Mouse (Mus musculus) hindbrain, embryonic 14.5 days (tissue): ENCODE measurements around the gene Pms1. TPM values are rescaled to one million over a fixed set of nuclear protein-coding genes. Genes with fewer than 3 reads are reported as not detected.

ENCODE experiments used
- ATAC-seq: fragments of 200-750 bp; cut with Nextera tagmentation; 2 replicates; pipeline ENCODE4 v1.8.0; 2017; ENCODE audit warnings: moderate number of reproducible peaks, mild to moderate bottlenecking, moderate TSS enrichment, moderate library complexity; ENCODE audit not compliant: low FRiP score
- DNase-seq: peaks from one replicate; pipeline ENCODE4 v3.0.0-alpha.2; 2015; ENCODE audit warnings: low spot score
- H3K27ac ChIP-seq: fragments of 300-500 bp; sonication (generic); 2 replicates; pipeline ENCODE4 v1.5.1; 2014; ENCODE audit warnings: mild to moderate bottlenecking, moderate library complexity
- H3K27me3 ChIP-seq: fragments of 300-500 bp; sonication (generic); 2 replicates; pipeline ENCODE4 v1.6.1; 2014; ENCODE audit warnings: mild to moderate bottlenecking, low read length, mixed read lengths; ENCODE audit not compliant: control insufficient read depth, insufficient read depth
- H3K36me3 ChIP-seq: fragments of 300-500 bp; sonication (generic); replicated peaks from 2 replicates; pipeline ENCODE4 v1.6.1; 2014; ENCODE audit not compliant: control insufficient read depth, insufficient read depth
- H3K4me1 ChIP-seq: fragments of 300-500 bp; sonication (generic); replicated peaks from 2 replicates; pipeline ENCODE4 v1.6.1; 2014; ENCODE audit warnings: antibody characterized with exemption, low read length, mixed read lengths; ENCODE audit not compliant: control insufficient read depth, insufficient read depth
- H3K4me2 ChIP-seq: fragments of 300-500 bp; sonication (generic); replicated peaks from 2 replicates; pipeline ENCODE4 v1.6.1; 2014; ENCODE audit warnings: mild to moderate bottlenecking, moderate library complexity
- H3K4me3 ChIP-seq: fragments of 300-500 bp; sonication (generic); replicated peaks from 2 replicates; pipeline ENCODE4 v1.5.1; 2014; ENCODE audit warnings: mild to moderate bottlenecking, low read length
- H3K9ac ChIP-seq: fragments of 300-500 bp; sonication (generic); 2 replicates; pipeline ENCODE4 v1.6.1; 2014
- H3K9me3 ChIP-seq: fragments of 300-500 bp; sonication (generic); 2 replicates; pipeline ENCODE4 v1.6.1; 2016; ENCODE audit warnings: low read length; ENCODE audit not compliant: control insufficient read depth
- WGBS: fragments of 180-500 bp; shearing (Covaris S2); extraction: QIAGEN DNeasy Blood & Tissue Kit; methylation state at CpG from one replicate; pipeline ENCODE4 v1.1.7; 2014; 5-methylcytosine and 5-hydroxymethylcytosine counted together
- polyA plus RNA-seq: library from polyadenylated mRNA; unstranded; fragments of >200 nt; fragmentation: Nextera tagmentation; extraction: Ambion mirVana; gene quantifications from 2 replicates; pipeline ENCODE4 v1.2.1, GENCODE M21; 2014

The Pms1 gene
- polyA plus RNA-seq, 1 experiment from 2014 or later: 10.6 TPM

- no peak for ATAC-seq
- Histone ChIP-seq H3K27ac (no peak overlapping the region), H3K36me3 (no peaks in the 10 kb centered on the region), H3K9me3 (no peaks in the 10 kb centered on the region), H3K4me3 (no peak overlapping the region), H3K27me3 (no peaks in the 10 kb centered on the region), H3K9ac (no peak overlapping the region), H3K4me2 (no peak overlapping the region), H3K4me1 (no peaks in the 10 kb centered on the region)
- DNase-seq: no peak
Measured at GRCm38 (mm10) chr1:53210136-53210535, 86.7 kb downstream of the Pms1 start.

DNA sequence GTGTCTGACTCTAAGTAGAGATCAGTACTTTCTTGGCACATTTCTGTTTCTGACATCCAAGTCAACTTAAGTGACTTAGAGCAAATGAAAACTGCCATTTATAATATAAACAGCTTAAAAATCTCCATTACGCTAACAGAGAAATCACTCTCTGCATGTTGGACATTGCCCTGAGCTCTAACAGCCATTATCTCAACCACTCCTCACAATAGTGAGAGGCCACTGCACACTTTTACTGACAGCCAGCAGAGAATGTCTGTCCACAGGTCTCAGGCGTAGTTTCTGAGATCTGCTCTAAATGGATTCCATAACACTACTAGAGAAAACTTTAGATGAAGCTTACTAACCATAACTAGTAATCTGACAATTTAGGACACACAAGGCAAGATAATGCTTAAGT, 92.9 kb downstream of the Pms1 start:
- WGBS: 96% methylated on average over 2 of the region's 2 CpGs
- H3K27me3 ChIP-seq: no peaks in the 10 kb centered on the region
- no peak overlapping the region for H3K4me2 ChIP-seq
- H3K9ac ChIP-seq: no peak overlapping the region
- DNase-seq: no peak
- H3K36me3 ChIP-seq: no peaks in the 10 kb centered on the region
- ATAC-seq: no peak
- no peaks in the 10 kb centered on the region for H3K4me1 ChIP-seq
- no peak overlapping the region for H3K27ac ChIP-seq
- no peaks in the 10 kb centered on the region for H3K9me3 ChIP-seq
- H3K4me3 ChIP-seq: no peak overlapping the region

GRCm38 (mm10) chr1:53201630-53202199, 95.1 kb downstream of the Pms1 start:
- Histone ChIP-seq H3K4me3 (no peak overlapping the region), H3K4me1 (no peaks in the 10 kb centered on the region), H3K4me2 (no peak overlapping the region), H3K27me3 (no peaks in the 10 kb centered on the region), H3K9me3 (no peaks in the 10 kb centered on the region), H3K27ac (no peak overlapping the region), H3K36me3 (no peaks in the 10 kb centered on the region), H3K9ac (no peak overlapping the region)
- WGBS: 78% methylated on average over 2 of the region's 2 CpGs
- ATAC-seq: no peak
- no peak for DNase-seq

DNA sequence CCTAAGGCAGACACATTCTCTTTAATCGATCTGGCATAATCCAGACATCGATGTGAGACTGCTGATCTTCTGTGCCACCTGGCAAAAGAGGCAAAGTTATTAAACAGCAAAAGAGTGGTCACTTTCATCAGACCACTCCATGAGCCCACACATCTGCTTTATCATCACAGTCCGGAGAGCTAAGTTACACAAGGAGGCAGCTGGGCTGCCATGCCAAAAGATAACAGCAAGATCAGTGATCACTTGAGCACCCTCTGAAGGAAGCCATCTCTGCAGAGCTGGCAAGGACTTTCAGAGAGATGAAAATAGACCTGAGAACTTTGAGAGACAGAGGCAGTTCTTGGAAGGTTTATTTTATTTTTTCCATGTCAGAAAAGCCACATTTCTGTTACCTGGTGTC, 102.3 kb downstream of the Pms1 start:
- H3K4me1 ChIP-seq: no peaks in the 10 kb centered on the region
- WGBS: 92% methylated on average over 3 of the region's 3 CpGs
- H3K4me3 ChIP-seq: no peak overlapping the region
- ATAC-seq: no peak
- H3K36me3 ChIP-seq: no peaks in the 10 kb centered on the region
- no peaks in the 10 kb centered on the region for H3K27me3 ChIP-seq
- no peak overlapping the region for H3K9ac ChIP-seq
- H3K9me3 ChIP-seq: no peaks in the 10 kb centered on the region
- H3K4me2 ChIP-seq: no peak overlapping the region
- no peak overlapping the region for H3K27ac ChIP-seq
- no peak for DNase-seq

- H3K27ac ChIP-seq: no peak overlapping the region
- no peaks in the 10 kb centered on the region for H3K27me3 ChIP-seq
- H3K36me3 ChIP-seq: no peaks in the 10 kb centered on the region
- DNase-seq (no peak), ATAC-seq (no peak)
- H3K4me2 ChIP-seq: no peak overlapping the region
- H3K4me3 ChIP-seq: no peak overlapping the region
- 51% methylated on average over 3 of the region's 3 CpGs for WGBS
- H3K4me1 ChIP-seq: no peaks in the 10 kb centered on the region
- H3K9ac ChIP-seq: no peak overlapping the region
- H3K9me3 ChIP-seq: no peaks in the 10 kb centered on the region
Measured at GRCm38 (mm10) chr1:53191234-53191633, 105.6 kb downstream of the Pms1 start.

GRCm38 (mm10) chr1:53189620-53190019, 107.2 kb downstream of the Pms1 start:
- DNase-seq (no peak), ATAC-seq (no peak)
- 76% methylated on average over 3 of the region's 3 CpGs for WGBS
- H3K9ac ChIP-seq: no peak overlapping the region
- H3K4me2 ChIP-seq: no peak overlapping the region
- H3K9me3 ChIP-seq: no peaks in the 10 kb centered on the region
- no peaks in the 10 kb centered on the region for H3K27me3 ChIP-seq
- no peaks in the 10 kb centered on the region for H3K36me3 ChIP-seq
- no peak overlapping the region for H3K4me3 ChIP-seq
- no peak overlapping the region for H3K27ac ChIP-seq
- H3K4me1 ChIP-seq: no peaks in the 10 kb centered on the region

DNA sequence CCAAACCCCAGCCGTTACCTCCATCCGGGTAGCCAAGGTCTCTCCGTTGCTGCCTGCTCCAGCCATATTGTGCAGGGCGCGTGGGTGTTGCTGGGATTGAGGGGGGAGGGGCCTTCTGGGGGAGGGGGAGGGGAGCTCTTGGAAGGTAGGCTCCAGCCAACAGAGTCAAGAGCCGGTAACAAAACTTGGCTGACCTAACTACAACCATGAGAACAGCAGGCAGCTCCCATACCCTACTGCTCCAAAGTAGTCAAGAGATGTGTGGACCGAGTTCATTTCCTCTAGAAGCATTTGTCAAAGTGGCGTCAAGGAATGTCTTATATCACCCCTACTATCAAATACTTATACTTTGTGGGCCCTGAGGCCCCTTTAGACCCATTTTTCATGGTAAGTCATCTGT, 109.3 kb downstream of the Pms1 start, which contains the start of gene 1700019A02Rik:
Gene 1700019A02Rik (minus strand): TSS at position 101 of the 400 bp plus-strand sequence.
- Histone ChIP-seq H3K9ac (no peak within 1 kb of the TSS), H3K27me3 (no peaks in the 10 kb centered on the region), H3K4me3 (no peak within 1 kb of the TSS), H3K36me3 (no peaks in the 10 kb centered on the region), H3K4me1 (no peaks in the 10 kb centered on the region), H3K9me3 (no peaks in the 10 kb centered on the region), H3K27ac (no peak within 1 kb of the TSS), H3K4me2 (no peak within 1 kb of the TSS)
- WGBS: 96% methylated on average over 8 of the region's 8 CpGs
- no peak for DNase-seq
- ATAC-seq: no peak

GRCm38 (mm10) chr1:53186301-53186700, 110.5 kb downstream of the Pms1 start:
- Histone ChIP-seq H3K4me3 (no peak overlapping the region), H3K27me3 (no peaks in the 10 kb centered on the region), H3K27ac (no peak overlapping the region), H3K4me2 (no peak overlapping the region), H3K36me3 (no peaks in the 10 kb centered on the region), H3K9me3 (no peaks in the 10 kb centered on the region), H3K4me1 (no peaks in the 10 kb centered on the region), H3K9ac (no peak overlapping the region)
- no peak for ATAC-seq
- 89% methylated on average over 3 of the region's 3 CpGs for WGBS
- no peak for DNase-seq

DNA sequence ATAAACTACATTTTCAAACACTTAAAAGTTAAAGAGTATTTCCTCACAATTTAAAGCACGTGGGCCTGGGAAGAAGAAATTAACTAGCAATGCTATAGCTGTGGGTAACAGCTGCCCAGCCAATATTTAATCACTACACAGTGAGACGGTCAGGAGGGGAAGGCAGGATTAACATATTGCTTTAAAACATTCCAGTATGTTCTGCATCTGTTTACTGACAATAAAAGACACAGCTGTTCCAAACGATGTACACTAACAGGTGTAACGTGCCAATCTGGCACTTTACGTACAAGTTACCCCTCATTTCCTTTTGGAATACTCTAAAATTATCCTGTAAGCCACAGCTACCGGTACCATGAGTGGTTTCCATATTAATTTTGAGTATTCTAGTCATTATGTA, 139.1 kb downstream of the Pms1 start:
- Histone ChIP-seq H3K36me3 (no peaks in the 10 kb centered on the region), H3K4me2 (no peak overlapping the region), H3K9me3 (no peaks in the 10 kb centered on the region), H3K9ac (no peak overlapping the region), H3K27ac (no peak overlapping the region), H3K4me1 (no peaks in the 10 kb centered on the region), H3K4me3 (no peak overlapping the region), H3K27me3 (no peaks in the 10 kb centered on the region)
- DNase-seq (no peak), ATAC-seq (no peak)
- 56% methylated on average over 6 of the region's 6 CpGs for WGBS
